Mouse (Mus musculus): Measurements from ENCODE around the gene Fancf.

DNA sequence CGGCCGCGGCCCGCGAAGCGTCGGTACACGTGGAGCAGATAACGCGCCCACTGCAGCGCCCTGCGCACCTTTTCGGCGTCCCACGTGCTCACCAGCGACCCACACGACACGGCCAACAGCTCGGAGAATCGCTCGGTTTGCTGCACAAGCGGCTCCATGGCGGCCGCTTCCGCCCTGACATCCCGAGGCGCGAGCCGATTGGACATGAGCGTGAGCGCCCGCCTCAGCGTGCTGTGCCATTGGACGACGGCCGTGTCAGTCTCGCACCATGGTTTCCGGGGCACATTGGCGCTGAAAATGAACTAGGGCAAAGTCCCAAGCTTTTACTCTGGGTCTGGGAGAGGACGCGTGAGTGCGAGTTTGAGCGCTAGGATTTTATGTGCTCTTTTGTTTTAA is at the start of gene Fancf:
- TF ChIP-seq POLR2A (IDR thresholded peaks at IDR 0.05; ENCODE audit: borderline replicate concordance, control insufficient read depth, low read depth, low read length) (peak; percentile 74; the same call in 1 of the 2 replicates), CTCF (IDR thresholded peaks at IDR 0.05; ENCODE audit: control insufficient read depth, insufficient read depth, low read length) (no peak)
